Mouse (Mus musculus) c-Kit-negative CD71-positive TER-119-positive erythroid progenitor cells, embryonic 14.5 days (primary cell): Measurements from ENCODE around the gene Vamp1.
A peak's percentile ranks its signal among the peaks of the same experiment; 100 is the strongest.

Experiments used
- DNase-seq: peaks from one replicate; pipeline ENCODE4 v3.0.0-alpha.2; 2013; ENCODE audit warnings: low read depth, low spot score

Gene Vamp1

GRCm38 (mm10) chr6:125213129-125213528 is 2.2 kb upstream of the Vamp1 start:
- DNase-seq: no peak

GRCm38 (mm10) chr6:125213715-125214114 is 1.6 kb upstream of the Vamp1 start:
- no peak for DNase-seq

- no peak for DNase-seq
Observed at GRCm38 (mm10) chr6:125216898-125217297, 1.5 kb downstream of the Vamp1 start.

- DNase-seq: no peak
Observed at GRCm38 (mm10) chr6:125217899-125218298, 2.5 kb downstream of the Vamp1 start.

GRCm38 (mm10) chr6:125218963-125219362 is 3.6 kb downstream of the Vamp1 start:
- DNase-seq: peak; percentile 49

GRCm38 (mm10) chr6:125221115-125221745 is 5.9 kb downstream of the Vamp1 start:
- DNase-seq: no peak

GRCm38 (mm10) chr6:125222146-125222545 is 6.8 kb downstream of the Vamp1 start:
- DNase-seq: no peak

GRCm38 (mm10) chr6:125222577-125222976 is 7.2 kb downstream of the Vamp1 start:
- no peak for DNase-seq

- DNase-seq: no peak
Observed at GRCm38 (mm10) chr6:125225518-125226115, 10.3 kb downstream of the Vamp1 start.

- no peak for DNase-seq
Observed at GRCm38 (mm10) chr6:125230571-125230970, 15.2 kb downstream of the Vamp1 start.

- DNase-seq: peak; percentile 36
Observed at GRCm38 (mm10) chr6:125231117-125232044, 16.0 kb downstream of the Vamp1 start, which contains the start of gene Tapbpl. TSS of gene Tapbpl (minus strand) at chr6:125231860.

- no peak for DNase-seq
Observed at GRCm38 (mm10) chr6:125232045-125232437, 16.7 kb downstream of the Vamp1 start.

- DNase-seq: no peak
Observed at GRCm38 (mm10) chr6:125232516-125232915, 17.2 kb downstream of the Vamp1 start.

- DNase-seq: no peak
Observed at GRCm38 (mm10) chr6:125233816-125234519, 18.6 kb downstream of the Vamp1 start.

GRCm38 (mm10) chr6:125234520-125234828 is 19.1 kb downstream of the Vamp1 start:
- no peak for DNase-seq

GRCm38 (mm10) chr6:125236341-125236740 is 21.0 kb downstream of the Vamp1 start:
- DNase-seq: no peak

- no peak for DNase-seq
Observed at GRCm38 (mm10) chr6:125236782-125237181, 21.4 kb downstream of the Vamp1 start, which contains the start of gene Cd27. TSS of gene Cd27 (minus strand) at chr6:125237010.

- no peak for DNase-seq
Observed at GRCm38 (mm10) chr6:125237421-125237820, 22.1 kb downstream of the Vamp1 start.

GRCm38 (mm10) chr6:125238396-125238795 is 23.0 kb downstream of the Vamp1 start:
- DNase-seq: no peak

- no peak for DNase-seq
Observed at GRCm38 (mm10) chr6:125239547-125239946, 24.2 kb downstream of the Vamp1 start.

- DNase-seq: no peak
Observed at GRCm38 (mm10) chr6:125240617-125241016, 25.3 kb downstream of the Vamp1 start.

- DNase-seq: no peak
Observed at GRCm38 (mm10) chr6:125241566-125241965, 26.2 kb downstream of the Vamp1 start.
